In the genomic region with DNA sequence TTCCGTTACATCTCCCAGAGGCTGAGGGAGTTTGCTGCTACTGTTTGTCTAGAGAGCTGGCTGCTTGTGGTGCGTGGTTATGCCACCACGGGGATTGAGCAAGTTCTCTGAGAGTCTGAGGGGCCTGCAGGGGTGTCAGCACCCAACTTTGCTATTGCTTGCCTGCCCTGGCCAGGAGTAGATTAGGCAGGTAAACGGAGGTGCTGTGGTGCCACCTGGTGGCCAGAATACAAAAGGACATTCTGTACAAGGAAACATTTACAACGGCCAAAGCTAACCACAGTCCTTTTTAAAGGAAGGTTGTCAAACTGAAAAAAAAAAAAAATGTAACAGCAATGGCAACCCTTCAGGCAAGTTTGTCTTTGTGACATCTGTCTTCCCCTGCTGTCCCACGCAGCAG, we compare ENCODE assay signal across 7 mouse cellular contexts.
DNase-seq lines count a peak whose midpoint lies in the region; ATAC-seq and TF ChIP-seq lines count a peak whose summit lies in the region.

No protein-coding gene starts in this region.

- peak; percentile 70 for ATAC-seq in intestine, postnatal 0 days
- no peak for ATAC-seq in midbrain, embryonic 14.5 days (ENCODE audit: low FRiP score, low TSS enrichment)

- H3K9ac ChIP-seq in intestine, postnatal 0 days (ENCODE audit: low read depth, low read length), result no peak overlapping the region
- no peak overlapping the region for H3K9ac ChIP-seq in midbrain, embryonic 14.5 days (replicated peaks; ENCODE audit: low read length)

- TF ChIP-seq CTCF in intestine, postnatal 0 days (IDR thresholded peaks at IDR 0.05; ENCODE audit: low read depth), result peak; percentile 93

- no peaks in the 10 kb centered on the region for H3K9me3 ChIP-seq in intestine, postnatal 0 days (ENCODE audit: control insufficient read depth)
- no peaks in the 10 kb centered on the region for H3K9me3 ChIP-seq in midbrain, embryonic 14.5 days (ENCODE audit: control insufficient read depth, low read length)

- intact Hi-C loops in left cerebral cortex, postnatal 4 days (cut with DNase I), result loop anchor here (2.0 kb wide), 1 partner anchor 109 kb away; a partner anchor contains a TSS

- H3K36me3 ChIP-seq in intestine, postnatal 0 days (ENCODE audit: control insufficient read depth, insufficient read depth), result no peaks in the 10 kb centered on the region
- no peaks in the 10 kb centered on the region for H3K36me3 ChIP-seq in midbrain, embryonic 14.5 days (ENCODE audit: control insufficient read depth, insufficient read depth, low read length)

- WGBS in intestine, postnatal 0 days, result 6% methylated on average over 6 of the region's 6 CpGs
- WGBS in midbrain, embryonic 14.5 days, result 12% methylated on average over 6 of the region's 6 CpGs

- peak; percentile 80 for DNase-seq in adrenal gland, adult 8-10 months
- peak; percentile 81 for DNase-seq in embryo, embryonic 11 days
- DNase-seq in gastrocnemius, postnatal 4 days (ENCODE audit: low spot score in 2 of 2), result peak; percentile 60 to 77
- DNase-seq in left cerebral cortex, postnatal 4 days, result peak; percentile 81
- DNase-seq in midbrain, embryonic 14.5 days, result peak; percentile 90
- DNase-seq in spleen, adult 18-20 months, result peak; percentile 63 to 83

- peak overlapping the region; percentile 30; the same call in 1 of the 2 replicates for H3K4me2 ChIP-seq in intestine, postnatal 0 days (replicated peaks; ENCODE audit: low read depth)
- no peak overlapping the region for H3K4me2 ChIP-seq in midbrain, embryonic 14.5 days (ENCODE audit: low read length)

- no peaks in the 10 kb centered on the region for H3K27me3 ChIP-seq in intestine, postnatal 0 days (replicated peaks; ENCODE audit: control insufficient read depth, insufficient read depth, low read length)
- H3K27me3 ChIP-seq in midbrain, embryonic 14.5 days (ENCODE audit: control insufficient read depth, insufficient read depth, low read length), result no peaks in the 10 kb centered on the region

- no peaks in the 10 kb centered on the region for H3K4me1 ChIP-seq in intestine, postnatal 0 days (replicated peaks; ENCODE audit: control insufficient read depth, insufficient read depth, low read length)
- no peaks in the 10 kb centered on the region for H3K4me1 ChIP-seq in midbrain, embryonic 14.5 days (ENCODE audit: control insufficient read depth, insufficient read depth, low read length)

- H3K27ac ChIP-seq in intestine, postnatal 0 days (ENCODE audit: low read depth, low read length), result no peak overlapping the region
- H3K27ac ChIP-seq in midbrain, embryonic 14.5 days (replicated peaks; ENCODE audit: low read depth, low read length), result no peak overlapping the region

- H3K4me3 ChIP-seq in intestine, postnatal 0 days (ENCODE audit: low read depth, low read length), result no peak overlapping the region
- H3K4me3 ChIP-seq in midbrain, embryonic 14.5 days (replicated peaks; ENCODE audit: low read depth, low read length), result no peak overlapping the region
